Mouse (Mus musculus): ENCODE results near the gene Pwwp2a.

The Pwwp2a gene

DNA sequence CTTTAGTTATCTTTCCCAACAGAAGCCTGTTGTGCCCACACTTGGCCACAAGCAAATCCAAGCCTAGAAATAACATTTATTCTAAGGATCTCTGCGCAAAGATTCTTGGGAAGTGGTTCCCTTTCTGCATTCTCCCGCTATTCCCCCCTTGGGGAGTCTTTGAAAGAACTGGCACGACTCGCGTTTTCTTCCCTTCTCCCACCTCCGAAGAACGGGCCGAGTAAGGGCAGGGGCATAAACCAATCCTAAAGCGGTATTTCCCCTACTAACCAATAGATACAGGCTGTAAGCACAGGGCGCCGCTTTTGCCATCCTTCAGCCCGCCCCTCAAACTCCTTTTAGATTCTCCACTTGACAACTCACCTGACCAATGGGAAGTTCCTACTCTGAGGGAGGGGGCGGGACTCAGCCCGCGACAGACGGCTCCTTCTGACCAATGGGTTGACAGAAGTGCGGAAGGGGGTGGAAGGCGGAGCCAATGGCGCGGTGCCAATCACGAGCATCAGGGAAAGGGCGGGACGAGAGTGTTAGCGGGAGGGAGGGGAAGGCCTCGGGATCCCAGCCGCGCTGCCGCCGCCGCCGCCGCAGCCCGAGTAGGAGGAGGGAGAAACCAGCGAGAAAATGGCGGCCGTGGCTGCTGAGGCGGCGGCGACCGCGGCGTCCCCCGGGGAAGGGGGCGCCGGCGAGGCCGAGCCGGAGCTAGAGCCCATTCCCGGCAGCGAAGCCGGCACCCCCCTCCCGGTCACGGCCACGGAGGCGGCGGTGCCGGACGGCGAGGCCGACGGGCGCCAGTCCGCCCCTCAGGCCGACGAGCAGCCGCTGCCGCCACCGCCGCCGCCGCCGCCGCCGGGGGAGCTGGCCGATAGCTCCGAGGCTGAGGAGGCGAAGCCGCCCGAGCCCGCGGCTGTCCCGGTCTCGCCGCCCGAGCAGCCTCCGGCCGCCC lies at the start of gene Pwwp2a:
TSS of gene Pwwp2a (plus strand) at position 527 of the 943 bp plus-strand sequence.
- peak; percentile 99 to 100 for DNase-seq

DNA sequence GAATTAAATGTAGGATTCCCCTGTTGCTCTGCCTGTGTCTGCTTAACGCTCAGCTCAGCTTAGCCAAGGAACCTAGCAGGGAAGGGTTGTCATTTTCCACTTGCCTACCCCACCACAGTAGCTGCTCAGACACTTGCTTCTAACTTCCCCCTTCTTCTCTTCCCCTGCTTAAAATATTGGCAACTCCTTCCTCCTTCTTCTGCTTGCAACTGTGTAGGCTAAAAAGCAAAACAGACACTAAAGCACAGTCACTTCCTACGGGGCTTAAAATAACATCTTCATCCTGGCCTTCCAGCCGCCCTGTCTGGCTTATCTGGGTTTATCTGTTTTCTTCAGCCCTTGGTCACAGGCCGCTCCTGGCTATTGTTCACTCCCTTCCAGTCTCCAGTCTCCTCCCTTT lies 49.2 kb upstream of the Pwwp2a start:
- DNase-seq: no peak

DNA sequence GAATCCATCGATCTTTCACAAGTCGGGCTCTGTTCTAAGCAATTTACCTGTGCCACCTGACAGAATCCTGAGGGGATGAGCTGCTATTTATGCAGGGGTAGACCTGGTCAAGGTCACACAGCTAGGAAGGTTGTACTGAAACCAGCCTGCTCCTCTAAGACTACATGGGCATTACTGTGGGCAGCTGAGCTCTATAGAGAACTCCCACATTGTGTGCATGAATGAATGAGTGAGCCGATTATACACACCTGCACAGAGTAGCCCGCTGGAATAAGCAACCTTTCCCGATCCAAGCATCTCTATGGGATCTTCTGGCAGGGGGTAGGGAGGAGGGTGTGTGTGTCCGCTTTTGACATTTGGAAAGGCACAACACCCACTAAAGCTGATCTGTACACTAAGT lies 48.6 kb upstream of the Pwwp2a start:
- DNase-seq: no peak

DNA sequence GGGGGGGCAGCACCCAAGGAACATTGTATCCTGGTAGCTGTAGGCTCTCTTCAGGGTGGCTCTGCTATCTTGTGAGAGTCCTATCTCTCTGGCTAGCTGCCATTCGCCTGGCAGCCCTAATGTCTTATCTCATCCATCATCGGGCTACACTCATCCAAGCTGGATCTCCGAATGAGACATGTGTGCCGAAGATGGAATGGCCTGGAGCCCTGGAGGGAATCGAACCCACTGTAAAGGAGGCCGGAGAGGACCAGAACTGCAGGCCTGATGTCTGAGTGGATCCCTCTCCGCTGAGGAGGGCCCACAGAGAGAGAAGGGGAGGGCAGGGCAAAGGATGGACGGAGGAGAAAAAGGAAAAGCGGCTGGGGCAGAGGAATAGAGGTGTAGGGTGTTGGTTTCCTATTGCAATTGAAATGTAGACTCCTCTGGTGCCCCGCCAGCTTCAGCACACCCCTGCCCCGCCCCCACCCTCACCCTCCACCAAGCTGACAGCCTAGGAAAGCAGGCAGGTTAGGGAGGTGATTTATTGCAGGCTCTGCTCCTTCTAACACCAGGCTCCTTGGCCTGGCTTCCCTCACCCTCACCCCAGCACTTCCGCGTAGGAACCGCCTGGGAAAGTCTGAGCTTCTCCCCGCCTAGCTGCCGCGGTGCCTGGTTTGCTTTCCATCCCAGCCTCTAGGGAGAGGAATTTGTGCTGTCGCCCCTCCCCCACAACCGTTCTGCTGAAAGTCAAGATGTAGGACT lies 48.0 kb upstream of the Pwwp2a start:
- DNase-seq: peak; percentile 78 to 86

DNA sequence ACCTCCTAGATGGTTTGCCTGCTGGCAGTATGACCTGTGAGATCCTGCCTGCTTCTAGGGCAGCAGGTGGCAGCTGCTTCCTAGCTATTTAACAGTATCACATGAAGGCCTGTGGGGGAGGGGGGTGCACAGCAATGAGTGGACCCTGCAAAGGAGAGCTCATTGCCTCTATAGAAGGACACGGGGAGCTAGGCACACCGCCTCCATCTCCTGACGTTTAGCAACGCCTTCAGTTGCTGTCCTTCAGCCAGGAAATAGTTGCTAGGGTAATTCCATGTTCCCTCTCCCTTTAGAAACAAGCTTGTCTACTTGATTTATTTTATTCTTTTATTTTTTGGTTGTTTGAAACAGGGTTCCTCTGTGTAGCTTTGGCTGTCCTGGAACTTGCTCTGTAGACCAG lies 45.0 kb upstream of the Pwwp2a start:
- no peak for DNase-seq

DNA sequence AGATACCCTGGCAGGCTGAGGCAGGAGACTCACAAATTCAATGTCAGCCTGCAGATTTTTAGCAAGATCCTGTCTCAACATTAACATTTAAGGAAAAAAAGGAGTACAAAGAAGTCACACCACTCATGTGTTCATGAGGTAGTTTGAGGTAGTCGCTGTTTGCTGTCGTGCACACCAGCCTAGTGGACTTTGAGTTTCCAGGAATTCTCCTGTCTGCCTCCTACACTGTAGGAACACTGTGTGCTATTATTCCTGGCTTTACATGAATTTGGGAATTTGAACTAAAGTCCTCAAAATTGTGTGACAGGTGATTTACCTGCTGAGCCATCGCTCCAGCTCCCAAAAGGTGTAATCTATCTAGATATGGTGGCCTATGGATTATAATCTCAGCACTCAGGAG lies 43.3 kb upstream of the Pwwp2a start:
- DNase-seq: no peak

DNA sequence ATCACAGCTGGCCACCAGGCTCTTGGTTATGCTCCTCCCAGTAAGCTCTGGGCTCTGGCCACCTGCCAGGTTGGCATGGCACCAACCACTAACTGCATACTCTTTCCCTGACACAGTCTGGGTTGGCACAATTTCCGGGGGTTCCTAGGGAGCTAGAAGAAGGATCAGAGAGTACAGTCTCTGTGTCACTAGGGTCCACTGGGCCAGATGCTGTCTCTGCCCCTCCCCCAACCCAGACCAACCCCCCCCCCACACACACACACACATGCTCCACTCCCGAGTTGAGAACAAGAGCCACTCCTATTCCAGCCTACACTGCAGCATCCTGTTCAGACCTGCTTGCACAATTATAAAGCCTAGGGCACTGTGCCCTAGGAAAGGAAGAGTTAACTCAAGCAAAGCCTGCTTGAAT lies 38.6 kb upstream of the Pwwp2a start:
- DNase-seq: peak; percentile 90 to 91

DNA sequence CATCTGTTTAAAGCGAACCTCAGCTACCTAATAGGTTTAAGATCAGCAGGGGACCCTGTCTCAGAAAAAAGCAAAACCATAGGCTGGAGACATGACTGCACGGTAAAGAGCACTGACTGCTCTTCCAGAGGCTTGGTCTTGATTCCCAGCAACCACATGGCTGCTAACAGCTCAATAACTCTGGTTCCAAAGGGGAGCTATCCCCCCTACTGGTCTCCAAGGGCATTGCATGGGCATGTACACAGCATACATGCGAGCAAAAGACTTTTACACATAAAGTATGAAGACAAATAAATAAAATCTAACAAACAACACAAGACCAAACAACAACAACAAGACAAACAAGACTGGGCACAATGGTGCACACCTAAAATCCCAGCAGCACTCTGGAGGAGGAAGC lies 36.5 kb upstream of the Pwwp2a start:
- no peak for DNase-seq

DNA sequence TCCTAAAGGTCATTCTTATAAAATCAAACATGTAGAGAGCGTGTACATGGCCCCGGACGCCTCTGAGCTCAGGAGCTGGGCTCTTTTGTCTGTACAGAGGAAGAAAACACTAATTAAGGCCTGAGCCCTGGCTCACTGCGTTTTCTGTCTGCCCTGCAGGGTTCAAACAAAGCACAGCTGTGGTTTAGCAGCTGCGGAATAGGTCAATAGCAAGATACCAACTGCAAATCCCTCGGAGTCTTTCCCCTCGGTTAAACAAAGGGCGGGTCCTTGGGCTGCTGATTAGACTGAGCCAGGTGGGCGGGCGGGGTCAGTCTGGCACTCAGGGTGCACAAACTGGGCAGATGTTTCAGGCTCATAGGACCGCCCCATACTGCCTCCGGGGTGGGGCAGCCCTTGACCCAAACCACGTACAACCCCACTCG lies 28.7 kb upstream of the Pwwp2a start:
- DNase-seq: peak; percentile 15 to 50

DNA sequence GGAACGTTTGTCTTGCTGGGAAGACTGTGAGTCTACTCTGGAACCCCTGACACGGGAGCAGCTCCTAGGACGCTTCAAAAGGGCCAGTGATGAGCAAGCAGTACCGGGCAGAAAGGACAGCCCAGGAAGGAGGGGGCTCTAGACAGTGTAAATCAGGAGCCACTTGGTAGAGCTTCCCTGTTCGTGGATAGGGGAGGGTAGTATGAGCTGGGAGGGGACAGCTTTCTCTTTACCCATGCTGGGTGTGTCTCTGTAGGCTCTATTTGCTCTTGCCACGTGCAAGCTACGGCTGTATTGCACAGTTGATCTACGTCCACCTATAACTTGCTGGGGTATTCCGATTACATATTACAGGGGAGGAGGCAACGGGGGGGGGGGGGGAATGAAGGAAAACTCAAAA lies 25.3 kb upstream of the Pwwp2a start:
- no peak for DNase-seq

DNA sequence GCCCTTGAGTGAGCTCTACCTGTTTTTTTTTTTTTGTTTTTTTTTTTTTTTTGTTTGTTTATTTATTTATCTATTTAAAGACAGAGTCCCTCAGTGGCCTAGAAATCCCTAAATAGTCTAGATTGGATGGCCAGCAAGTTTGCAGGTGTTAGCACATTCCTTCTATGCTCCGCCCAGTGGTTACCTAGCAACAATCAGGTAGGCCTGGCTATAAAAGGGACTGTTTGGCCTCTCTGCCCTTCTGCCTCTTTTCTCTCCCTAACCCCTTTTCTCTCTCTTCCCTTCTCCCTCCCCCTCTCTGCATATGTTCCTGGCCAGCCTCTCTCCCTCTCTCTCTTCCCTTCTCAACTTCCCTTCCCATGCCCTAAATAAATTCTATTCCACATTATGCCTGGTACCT lies 23.8 kb upstream of the Pwwp2a start:
- no peak for DNase-seq

DNA sequence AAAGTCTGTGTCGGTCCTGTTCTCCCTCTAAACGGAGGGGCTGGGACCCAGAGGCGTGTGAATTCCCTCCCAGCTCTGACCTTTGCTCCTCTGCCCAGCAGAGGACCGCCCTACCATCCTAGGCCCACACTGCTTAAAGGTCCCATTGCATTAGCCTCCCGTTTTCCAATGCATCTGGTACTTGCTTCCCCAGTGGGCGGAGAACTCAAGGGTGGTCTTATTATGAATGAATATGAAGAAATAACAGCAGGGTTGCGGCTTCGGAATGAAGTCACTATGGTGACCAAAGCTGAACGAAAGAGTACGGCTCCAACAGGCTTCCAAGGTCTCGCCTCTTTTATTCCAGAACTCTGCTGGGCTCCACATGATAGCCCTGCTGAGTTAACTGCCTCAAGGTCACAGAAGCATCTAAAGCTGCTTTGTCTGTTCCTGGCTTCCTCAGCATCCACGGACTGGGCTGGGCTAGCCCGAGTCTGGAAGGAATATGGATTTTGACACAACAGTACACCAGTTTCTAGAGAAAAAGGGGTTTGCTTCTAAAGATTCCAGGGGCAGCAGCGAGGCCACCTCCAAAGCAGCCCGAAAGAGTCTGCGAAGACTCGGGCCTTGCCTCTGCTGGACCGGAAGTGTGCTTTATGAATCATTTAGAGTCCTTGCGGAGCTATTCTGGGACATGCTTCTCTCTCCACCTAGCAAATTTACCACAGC lies 14.6 kb upstream of the Pwwp2a start:
- no peak for DNase-seq

DNA sequence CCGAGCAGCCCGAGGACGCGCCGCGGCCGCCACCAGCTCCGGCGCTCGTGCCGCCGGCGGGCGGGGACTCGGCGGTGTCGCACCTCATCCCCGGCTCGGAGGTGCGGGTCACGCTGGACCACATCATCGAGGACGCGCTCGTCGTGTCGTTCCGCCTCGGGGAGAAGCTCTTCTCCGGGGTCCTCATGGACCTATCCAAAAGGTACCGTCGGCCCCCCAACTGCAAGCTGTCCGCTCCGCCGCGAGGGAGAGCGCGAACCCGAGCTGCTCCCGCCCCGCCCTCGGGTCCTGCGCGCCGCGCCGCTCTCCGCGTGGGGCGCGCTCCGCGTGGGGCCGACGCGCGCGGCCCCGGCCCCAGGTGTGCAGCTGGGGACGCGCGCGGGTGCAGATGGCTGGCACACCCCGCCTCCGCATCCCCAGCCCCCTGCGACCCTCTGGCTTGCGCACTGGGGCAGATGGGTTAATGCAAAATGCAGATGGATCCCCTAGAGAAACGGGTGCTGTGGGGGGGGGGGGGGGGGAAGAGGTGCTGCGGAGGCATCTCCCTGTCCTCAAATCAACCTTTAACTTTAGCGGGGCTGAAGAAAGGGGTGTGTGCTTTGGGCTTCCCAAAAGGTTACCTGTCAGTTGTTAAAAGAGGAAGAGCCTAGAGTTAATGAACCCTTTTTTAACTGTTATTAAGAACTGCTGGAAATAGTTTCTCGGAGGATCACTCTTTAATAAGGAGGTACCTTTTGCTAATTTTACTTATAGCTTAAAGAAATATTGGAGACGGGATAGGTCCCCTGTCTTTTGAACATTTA lies 818 bp downstream of the Pwwp2a start:
- peak; percentile 67 for DNase-seq

DNA sequence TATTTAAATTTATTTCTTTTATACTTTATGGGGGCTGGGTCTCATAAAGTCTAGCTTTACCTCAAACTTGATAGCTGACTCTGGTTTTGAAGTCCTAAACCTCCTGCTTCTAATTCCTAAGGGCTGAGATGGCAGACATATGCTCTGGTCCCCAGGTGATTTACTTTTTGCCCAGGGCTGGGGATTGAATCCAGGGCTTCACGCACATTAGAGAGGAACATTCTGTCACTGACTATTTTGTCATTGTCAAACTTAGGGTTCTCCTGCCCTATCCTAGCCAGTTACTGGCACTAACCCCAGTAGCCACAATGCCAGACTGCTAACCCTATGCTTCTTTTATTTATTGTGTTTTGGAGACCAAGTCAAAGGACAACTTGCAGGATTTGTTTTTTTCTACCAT lies 7.1 kb downstream of the Pwwp2a start:
- no peak for DNase-seq

DNA sequence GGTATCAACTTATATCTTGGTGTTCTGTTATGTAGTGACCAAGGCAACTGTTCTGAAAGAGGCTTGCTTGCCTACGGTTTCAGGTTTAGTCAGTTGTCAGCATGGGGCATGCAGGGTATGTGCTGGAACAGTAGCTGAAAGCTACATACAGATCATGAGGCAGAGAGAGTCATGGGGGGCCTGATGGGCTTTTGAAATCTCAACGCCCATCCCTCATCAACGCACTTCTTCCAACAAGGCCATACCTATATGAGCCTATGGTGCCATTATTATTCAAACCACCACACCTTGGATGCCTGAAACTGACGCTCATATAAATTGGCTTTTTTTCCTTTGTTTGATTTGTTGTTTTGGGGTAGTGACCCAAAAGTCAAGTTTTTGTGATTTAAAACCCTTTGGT lies 14.8 kb downstream of the Pwwp2a start:
- DNase-seq: no peak

DNA sequence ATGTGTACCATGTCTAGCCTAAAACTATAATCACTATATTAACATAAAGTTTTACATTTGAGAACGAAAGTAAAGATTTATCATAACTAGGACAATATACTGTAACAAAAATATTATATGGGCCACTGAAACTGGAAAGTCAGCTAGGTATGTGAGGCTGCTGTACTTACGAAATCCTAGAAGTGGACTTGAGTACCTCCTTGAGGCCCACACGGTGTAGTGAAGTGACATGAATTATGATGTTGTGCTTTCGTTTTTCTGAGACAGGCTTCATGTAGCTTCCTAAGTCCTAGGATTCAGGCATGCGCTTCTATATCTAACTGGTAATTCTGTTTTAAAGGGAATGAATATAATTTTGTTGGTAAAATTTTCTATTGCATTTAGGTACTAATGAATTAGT lies 16.8 kb downstream of the Pwwp2a start:
- DNase-seq: peak in 1 of 2 experiments; percentile 33

DNA sequence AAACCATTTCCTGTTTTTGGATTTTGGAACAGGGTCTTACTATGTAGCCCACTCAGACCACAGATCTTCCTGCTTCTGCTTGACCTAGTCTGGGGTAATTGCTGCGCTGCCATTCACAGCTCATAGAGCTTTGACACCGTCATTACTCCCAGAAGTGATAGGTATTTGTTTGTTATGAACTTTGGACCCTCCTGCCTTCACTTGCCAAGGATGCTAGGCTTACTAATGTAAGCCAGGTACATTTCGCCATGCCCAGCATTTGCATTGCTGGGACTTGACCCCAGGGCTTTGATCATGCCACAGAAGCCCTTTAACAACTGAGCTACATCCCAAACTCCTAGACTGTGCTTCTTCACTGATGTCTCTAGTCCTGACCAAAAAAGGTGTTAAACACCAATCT lies 18.5 kb downstream of the Pwwp2a start:
- no peak for DNase-seq

DNA sequence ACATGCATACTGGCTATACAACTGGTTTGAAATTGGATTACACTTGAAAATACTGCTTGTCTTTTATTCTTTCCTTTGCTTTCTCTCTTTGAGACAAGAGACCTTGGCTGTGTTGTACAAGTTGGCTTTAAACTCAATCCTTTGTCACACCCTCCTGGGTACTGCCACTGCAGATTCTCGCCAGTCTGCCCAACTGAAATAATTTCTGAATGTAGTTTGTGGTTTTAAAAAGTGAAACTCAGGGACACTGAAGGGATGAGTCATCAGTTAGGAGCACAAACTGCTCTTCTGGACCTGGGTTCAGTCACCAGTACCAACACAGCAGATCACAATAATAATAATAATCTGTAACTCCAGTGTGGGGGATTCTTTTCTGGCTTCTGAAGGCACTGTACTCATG lies 21.8 kb downstream of the Pwwp2a start:
- no peak for DNase-seq

DNA sequence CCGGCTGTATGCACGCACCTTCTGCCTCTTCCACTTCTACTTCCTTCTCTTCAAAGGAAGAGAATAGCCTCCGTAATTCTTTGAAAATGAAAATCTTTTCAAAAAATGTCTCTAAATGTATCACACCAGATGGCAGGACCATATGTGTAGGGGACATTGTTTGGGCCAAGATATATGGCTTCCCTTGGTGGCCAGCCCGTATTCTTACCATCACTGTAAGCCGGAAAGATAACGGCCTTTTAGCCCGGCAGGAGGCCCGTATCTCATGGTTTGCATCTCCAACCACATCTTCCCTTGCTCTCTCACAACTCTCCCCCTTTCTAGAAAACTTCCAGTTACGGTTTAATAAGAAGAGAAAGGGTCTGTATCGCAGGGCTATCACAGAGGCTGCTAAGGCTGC lies 24.0 kb downstream of the Pwwp2a start:
- DNase-seq: no peak

DNA sequence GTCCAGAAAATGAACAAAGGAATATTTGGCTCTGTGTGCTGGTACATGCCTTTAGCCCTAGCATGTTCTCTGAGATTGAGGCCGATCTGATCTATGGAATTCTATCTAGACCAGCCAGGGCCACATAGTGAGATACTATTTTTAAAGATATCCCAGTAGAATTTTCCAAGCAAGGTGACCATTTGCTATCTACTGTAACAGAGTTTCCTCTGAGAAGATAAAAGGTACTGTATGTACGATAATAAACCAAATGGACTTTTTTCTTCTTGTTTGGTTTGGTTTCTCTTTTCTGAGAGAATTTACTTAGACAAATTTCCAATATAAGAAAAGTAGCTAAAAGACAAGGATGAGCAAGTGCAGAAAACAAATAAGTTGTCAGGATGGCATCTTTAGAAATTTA lies 26.6 kb downstream of the Pwwp2a start:
- DNase-seq: no peak

DNA sequence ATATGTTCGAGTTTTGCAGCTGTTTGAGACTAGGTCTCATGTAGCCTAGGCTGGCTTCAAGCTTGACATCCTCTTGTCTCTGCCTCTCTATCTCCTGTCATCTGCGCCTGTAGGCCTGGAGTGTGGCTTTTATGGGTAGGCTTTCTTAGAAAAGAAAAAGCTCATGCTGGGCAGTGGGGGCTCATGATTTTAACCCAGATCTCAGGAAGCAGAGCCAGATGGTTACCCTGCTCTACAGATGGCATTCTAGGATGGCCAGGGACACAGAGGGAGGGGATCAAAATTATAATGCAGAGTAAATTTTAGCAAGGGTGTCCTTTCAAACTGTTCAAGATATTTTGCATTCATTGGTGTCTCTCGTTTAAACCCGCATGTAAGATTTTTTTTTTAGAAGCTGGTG lies 30.4 kb downstream of the Pwwp2a start:
- DNase-seq: no peak

DNA sequence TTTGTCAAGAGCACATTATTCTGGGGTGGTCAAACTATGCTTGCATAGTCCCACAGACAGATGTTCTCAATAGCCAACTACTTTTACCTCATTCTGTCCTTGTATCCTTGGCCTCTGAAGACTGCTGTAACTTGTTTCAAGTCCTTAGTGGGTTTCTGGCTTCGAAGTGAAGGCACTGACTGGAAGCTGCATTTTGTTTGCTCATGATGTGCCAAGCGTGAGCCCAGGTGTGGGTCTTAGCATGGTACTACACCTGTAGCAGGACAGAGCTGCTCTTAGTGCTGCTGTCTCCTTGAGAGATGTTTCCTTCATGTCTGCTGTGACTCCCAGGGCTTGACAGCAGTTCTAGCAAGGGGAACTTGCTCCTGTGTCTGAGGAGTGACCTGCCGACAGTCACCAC lies 41.6 kb downstream of the Pwwp2a start:
- DNase-seq: no peak

DNA sequence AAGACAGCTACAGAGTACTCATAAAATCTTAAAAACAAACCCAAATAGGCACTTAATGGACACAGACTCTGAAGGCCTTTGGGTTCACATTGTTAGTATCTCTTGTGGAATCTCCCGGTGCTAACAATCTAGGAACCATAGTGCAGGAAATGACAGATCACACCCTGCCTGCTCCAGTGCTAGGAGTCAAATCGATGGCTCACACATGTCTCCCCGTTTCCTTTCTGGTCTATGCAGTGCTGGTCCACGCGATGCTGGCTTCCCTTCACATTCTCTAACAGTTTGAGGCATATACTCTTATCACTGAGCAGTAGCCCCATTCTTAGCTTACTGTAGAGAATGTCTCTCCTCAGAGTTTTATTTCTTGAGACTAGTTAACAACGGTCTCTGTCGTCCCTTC lies 46.0 kb downstream of the Pwwp2a start:
- DNase-seq: no peak
